Mouse (Mus musculus) retina, embryonic 14.5 days (tissue): Measurements from ENCODE around the gene Rad51b.

Experiments used
- DNase-seq: peaks from one replicate; pipeline ENCODE4 v3.0.0-alpha.2; 2015; ENCODE audit warnings: low spot score

The Rad51b gene

GRCm38 (mm10) chr12:79579018-79579585 lies 282.0 kb downstream of the Rad51b start:
- DNase-seq: no peak

- DNase-seq: no peak
Observed at GRCm38 (mm10) chr12:79579837-79580236, 282.8 kb downstream of the Rad51b start.

- DNase-seq: no peak
Observed at GRCm38 (mm10) chr12:79584556-79585307, 287.6 kb downstream of the Rad51b start.

GRCm38 (mm10) chr12:79585336-79585735 lies 288.3 kb downstream of the Rad51b start:
- DNase-seq: no peak

GRCm38 (mm10) chr12:79588831-79589230 lies 291.7 kb downstream of the Rad51b start:
- DNase-seq: no peak

GRCm38 (mm10) chr12:79592206-79592605 lies 295.1 kb downstream of the Rad51b start:
- peak; percentile 62 for DNase-seq

- no peak for DNase-seq
Observed at GRCm38 (mm10) chr12:79596842-79597241, 299.8 kb downstream of the Rad51b start.

GRCm38 (mm10) chr12:79597351-79597750 lies 300.3 kb downstream of the Rad51b start:
- no peak for DNase-seq

- no peak for DNase-seq
Observed at GRCm38 (mm10) chr12:79597786-79598185, 300.7 kb downstream of the Rad51b start.

- DNase-seq: no peak
Observed at GRCm38 (mm10) chr12:79598496-79598895, 301.4 kb downstream of the Rad51b start.

- DNase-seq: no peak
Observed at GRCm38 (mm10) chr12:79598901-79599300, 301.8 kb downstream of the Rad51b start.

- DNase-seq: peak; percentile 28
Observed at GRCm38 (mm10) chr12:79600149-79600769, 303.2 kb downstream of the Rad51b start.

GRCm38 (mm10) chr12:79602641-79603040 lies 305.6 kb downstream of the Rad51b start:
- DNase-seq: no peak

- no peak for DNase-seq
Observed at GRCm38 (mm10) chr12:79604850-79605249, 307.8 kb downstream of the Rad51b start.

- DNase-seq: no peak
Observed at GRCm38 (mm10) chr12:79606197-79606631, 309.1 kb downstream of the Rad51b start.

GRCm38 (mm10) chr12:79609399-79610010 lies 312.4 kb downstream of the Rad51b start:
- peak; percentile 88 for DNase-seq

GRCm38 (mm10) chr12:79610511-79611103 lies 313.5 kb downstream of the Rad51b start:
- DNase-seq: no peak

- DNase-seq: no peak
Observed at GRCm38 (mm10) chr12:79611665-79612064, 314.6 kb downstream of the Rad51b start.

- DNase-seq: peak; percentile 93
Observed at GRCm38 (mm10) chr12:79612334-79613060, 315.4 kb downstream of the Rad51b start.

- DNase-seq: no peak
Observed at GRCm38 (mm10) chr12:79613061-79613788, 316.1 kb downstream of the Rad51b start.
